8 mouse cellular contexts compared by ENCODE assay signal in the genomic region with DNA sequence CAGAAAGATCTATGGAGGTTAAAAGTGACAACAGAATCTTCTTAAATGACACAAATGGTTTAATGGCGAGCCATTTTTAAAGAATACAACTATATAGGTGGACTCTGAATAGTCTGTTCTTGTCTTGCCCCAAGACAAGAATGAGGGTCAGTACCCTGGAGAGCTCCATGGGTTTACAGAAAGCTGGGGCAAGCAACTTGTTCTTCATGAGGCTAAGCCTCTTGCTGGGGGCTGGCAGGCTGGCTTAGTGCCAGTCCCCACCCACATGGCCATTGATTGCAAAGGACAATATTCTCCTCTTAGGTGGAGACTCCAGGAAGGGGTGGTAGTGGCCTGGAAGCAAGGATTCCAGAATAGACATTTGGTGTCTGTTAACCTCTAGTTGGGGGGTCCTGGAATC.
DNase-seq lines count a peak whose midpoint lies in the region; ATAC-seq and TF ChIP-seq lines count a peak whose summit lies in the region.

No protein-coding gene starts in this region.

- no peak overlapping the region for H3K9ac ChIP-seq in CH12.LX (ENCODE audit: insufficient read depth, low read depth)
- H3K9ac ChIP-seq in limb, embryonic 14.5 days (ENCODE audit: low read depth, low read length, severe bottlenecking), result no peak overlapping the region
- no peak overlapping the region for H3K9ac ChIP-seq in heart, embryonic 12.5 days

- WGBS in limb, embryonic 14.5 days, result 36% methylated on average over 1 of the region's 1 CpGs
- WGBS in heart, embryonic 12.5 days, result 32% methylated on average over 1 of the region's 1 CpGs

- ATAC-seq in limb, embryonic 14.5 days (ENCODE audit: low FRiP score, low read depth), result no peak
- no peak for ATAC-seq in heart, embryonic 12.5 days (ENCODE audit: insufficient number of reproducible peaks, low FRiP score)

- no peaks in the 10 kb centered on the region for H3K79me2 ChIP-seq in CH12.LX (replicated peaks; ENCODE audit: control insufficient read depth, extremely low read depth, insufficient read depth, poor library complexity, severe bottlenecking)

- H3K4me3 ChIP-seq in CH12.LX (replicated peaks in 1 of 3; ENCODE audit: low read depth in 2 of 3, low read length in 2 of 3, poor library complexity in 1 of 3), result no peak overlapping the region
- no peak overlapping the region for H3K4me3 ChIP-seq in limb, embryonic 14.5 days (replicated peaks; ENCODE audit: low read length)
- no peak overlapping the region for H3K4me3 ChIP-seq in heart, embryonic 12.5 days

- no peak for TF ChIP-seq CTCF in CH12.LX (conservative IDR thresholded peaks at IDR 0.05 in 1 of 2, IDR thresholded peaks at IDR 0.05 in 1 of 2; ENCODE audit: low read depth in 2 of 2, low read length in 2 of 2)

- no peaks in the 10 kb centered on the region for H3K27me3 ChIP-seq in CH12.LX (replicated peaks)
- H3K27me3 ChIP-seq in limb, embryonic 14.5 days (ENCODE audit: control insufficient read depth, insufficient read depth, low read length), result no peaks in the 10 kb centered on the region
- H3K27me3 ChIP-seq in heart, embryonic 12.5 days (replicated peaks), result no peaks in the 10 kb centered on the region

- H3K4me2 ChIP-seq in CH12.LX (ENCODE audit: insufficient read depth, low read depth, poor library complexity, severe bottlenecking), result no peak overlapping the region
- H3K4me2 ChIP-seq in limb, embryonic 14.5 days (replicated peaks; ENCODE audit: low read depth, low read length, severe bottlenecking), result no peak overlapping the region
- H3K4me2 ChIP-seq in heart, embryonic 12.5 days, result no peak overlapping the region

- TF ChIP-seq RAD21 in CH12.LX (IDR thresholded peaks at IDR 0.05; ENCODE audit: low read depth, low read length), result no peak

- H3K4me1 ChIP-seq in CH12.LX (ENCODE audit: control insufficient read depth in 1 of 2, insufficient read depth in 2 of 2), result peaks cover 3% of the 10 kb centered on the region in 2 experiments
- H3K4me1 ChIP-seq in limb, embryonic 14.5 days (ENCODE audit: control insufficient read depth, insufficient read depth, low read length), result no peaks in the 10 kb centered on the region
- H3K4me1 ChIP-seq in heart, embryonic 12.5 days (replicated peaks), result 0 out of 2 replicates have a peak, but pooled peaks cover 2% of the 10 kb centered on the region

- dilution Hi-C loops in CH12.LX (cut with MboI; ENCODE audit: extremely low pct_ligation_motif_present, extremely low pct_unique_long_range_greater_than_20kb, low sequenced_read_pairs), result no loop called here

- H3K27ac ChIP-seq in CH12.LX (ENCODE audit: insufficient read depth, low read depth), result no peak overlapping the region
- H3K27ac ChIP-seq in limb, embryonic 14.5 days (replicated peaks; ENCODE audit: low read depth, low read length), result no peak overlapping the region
- H3K27ac ChIP-seq in heart, embryonic 12.5 days (ENCODE audit: poor library complexity, severe bottlenecking), result no peak overlapping the region

- no peaks in the 10 kb centered on the region for H3K9me3 ChIP-seq in CH12.LX (replicated peaks; ENCODE audit: low read length)
- no peaks in the 10 kb centered on the region for H3K9me3 ChIP-seq in limb, embryonic 14.5 days (ENCODE audit: control insufficient read depth, low read length)
- no peaks in the 10 kb centered on the region for H3K9me3 ChIP-seq in heart, embryonic 12.5 days (replicated peaks)

- no peak for TF ChIP-seq EP300 in CH12.LX (IDR thresholded peaks at IDR 0.05; ENCODE audit: low read length)

- TF ChIP-seq POLR2A in CH12.LX (IDR thresholded peaks at IDR 0.05; ENCODE audit: low read depth, low read length), result no peak
- TF ChIP-seq POLR2A in limb, embryonic 14.5 days (IDR thresholded peaks at IDR 0.05; ENCODE audit: borderline replicate concordance, extremely low read depth, insufficient read depth, insufficient read length), result no peak

- in situ Hi-C loops in CH12.LX (cut with MboI; ENCODE audit: low pct_ligation_motif_present, low pct_unique_long_range_greater_than_20kb, low sequenced_read_pairs), result no loop called here

- peak; percentile 68 to 72 for DNase-seq in kidney, postnatal 4 days
- no peak for DNase-seq in kidney, adult 18-20 months
- DNase-seq in CH12.LX (ENCODE audit: extremely low read depth) (peak; percentile 38), R1 (ENCODE audit: low read depth, low spot score) (peak; percentile 61)
- DNase-seq in limb, embryonic 14.5 days (ENCODE audit: low spot score), result peak; percentile 72
- DNase-seq in spleen, postnatal 14 days (ENCODE audit: low spot score in 2 of 2), result no peak
- DNase-seq in heart, adult 9 months (ENCODE audit: low spot score in 2 of 2), result no peak

- no peaks in the 10 kb centered on the region for H3K36me3 ChIP-seq in CH12.LX (replicated peaks in 1 of 2; ENCODE audit: control insufficient read depth in 1 of 2, insufficient read depth in 1 of 2, low read length in 1 of 2)
- H3K36me3 ChIP-seq in limb, embryonic 14.5 days (ENCODE audit: control insufficient read depth, insufficient read depth, low read length), result no peaks in the 10 kb centered on the region
- H3K36me3 ChIP-seq in heart, embryonic 12.5 days, result no peaks in the 10 kb centered on the region

TF ChIP-seq in CH12.LX, 34 proteins besides CTCF, POLR2A, EP300 and RAD21:
- TF ChIP-seq CHD2 (IDR thresholded peaks at IDR 0.05; ENCODE audit: low read length), result no peak
- no peak for TF ChIP-seq JUN (IDR thresholded peaks at IDR 0.05; ENCODE audit: insufficient read depth, low read depth, low read length)
- TF ChIP-seq HCFC1 (IDR thresholded peaks at IDR 0.05; ENCODE audit: low read depth, low read length), result no peak
- TF ChIP-seq POLR2AphosphoS2 (IDR thresholded peaks at IDR 0.05; ENCODE audit: low read depth, low read length), result no peak
- no peak for TF ChIP-seq ZKSCAN1 (IDR thresholded peaks at IDR 0.05; ENCODE audit: borderline replicate concordance, low read depth, low read length)
- no peak for TF ChIP-seq MEF2A (IDR thresholded peaks at IDR 0.05; ENCODE audit: borderline replicate concordance, low read depth, low read length)
- TF ChIP-seq ZNF384 (IDR thresholded peaks at IDR 0.05; ENCODE audit: low read depth, low read length), result no peak
- no peak for TF ChIP-seq UBTF (IDR thresholded peaks at IDR 0.05; ENCODE audit: low read depth, low read length)
- no peak for TF ChIP-seq USF2 (conservative IDR thresholded peaks at IDR 0.05; ENCODE audit: low read depth, low read length)
- TF ChIP-seq CHD1 (IDR thresholded peaks at IDR 0.05; ENCODE audit: low read depth, low read length), result no peak
- TF ChIP-seq ZC3H11A (IDR thresholded peaks at IDR 0.05; ENCODE audit: low read depth, low read length), result no peak
- no peak for TF ChIP-seq NELFE (IDR thresholded peaks at IDR 0.05; ENCODE audit: low read depth, low read length)
- TF ChIP-seq USF1 (IDR thresholded peaks at IDR 0.05; ENCODE audit: low read depth, low read length), result no peak
- no peak for TF ChIP-seq BHLHE40 (IDR thresholded peaks at IDR 0.05; ENCODE audit: low read depth, low read length)
- TF ChIP-seq PAX5 (IDR thresholded peaks at IDR 0.05; ENCODE audit: low read length), result no peak

Comparison
In these comparisons a context has a peak if more than half of its experiments do, and no peak if none do; other contexts are left out.
1. DNase-seq: peak in kidney, postnatal 4 days (2 of 2), CH12.LX (single experiment), R1 (single experiment) and limb, embryonic 14.5 days (single experiment); none in kidney, adult 18-20 months (single experiment), spleen, postnatal 14 days (0 of 2) and heart, adult 9 months (0 of 2).